Mouse (Mus musculus) stomach, postnatal 0 days (tissue): ENCODE data around the gene Ttll13. TPM values are rescaled to one million over a fixed set of nuclear protein-coding genes. Genes with fewer than 3 reads are reported as not detected.

Source experiments
- ATAC-seq: fragments of 200-750 bp; cut with Nextera tagmentation; 2 replicates; pipeline ENCODE4 v1.8.0; 2017; ENCODE audit not compliant: low FRiP score, low TSS enrichment
- DNase-seq: peaks from one replicate; pipeline ENCODE4 v3.0.0-alpha.2; 2016; ENCODE audit warnings: low spot score
- H3K27ac ChIP-seq: fragments of 300-500 bp; sonication (generic); replicated peaks from 2 replicates; pipeline ENCODE4 v1.5.1; 2014; ENCODE audit warnings: mild to moderate bottlenecking, control low read depth
- H3K27me3 ChIP-seq: fragments of 300-500 bp; sonication (generic); 2 replicates; pipeline ENCODE4 v1.6.1; 2014; ENCODE audit warnings: low read length; ENCODE audit not compliant: control insufficient read depth, insufficient read depth
- H3K36me3 ChIP-seq: fragments of 300-500 bp; sonication (generic); 2 replicates; pipeline ENCODE4 v1.6.1; 2014; ENCODE audit warnings: low read length, mixed read lengths; ENCODE audit not compliant: control insufficient read depth, insufficient read depth
- H3K4me1 ChIP-seq: fragments of 300-500 bp; sonication (generic); replicated peaks from 2 replicates; pipeline ENCODE4 v1.6.1; 2014; ENCODE audit warnings: antibody characterized with exemption; ENCODE audit not compliant: control insufficient read depth, insufficient read depth
- H3K4me2 ChIP-seq: fragments of 300-500 bp; sonication (generic); replicated peaks from 2 replicates; pipeline ENCODE4 v1.6.1; 2014; ENCODE audit warnings: low read depth, mild to moderate bottlenecking, control low read depth, moderate library complexity
- H3K4me3 ChIP-seq: fragments of 300-500 bp; sonication (generic); 2 replicates; pipeline ENCODE4 v1.5.1; 2014; ENCODE audit warnings: low read depth, low read length, control low read depth
- H3K9ac ChIP-seq: fragments of 300-500 bp; sonication (generic); 2 replicates; pipeline ENCODE4 v1.6.1; 2014; ENCODE audit warnings: mild to moderate bottlenecking, low read length, control low read depth, mixed read lengths
- H3K9me3 ChIP-seq: fragments of 300-500 bp; sonication (generic); 2 replicates; pipeline ENCODE4 v1.6.1; 2016; ENCODE audit warnings: low read length; ENCODE audit not compliant: control insufficient read depth
- CTCF ChIP-seq: IDR thresholded peaks from 2 replicates; pipeline ENCODE4 v1.5.1; 2016; ENCODE audit warnings: antibody characterized with exemption, low read depth, mild to moderate bottlenecking, moderate library complexity
- EP300 ChIP-seq: optimal IDR thresholded peaks from 2 replicates; pipeline ENCODE3; 2016; ENCODE audit warnings: antibody characterized with exemption
- WGBS: fragments of 180-500 bp; shearing (Covaris S2); extraction: QIAGEN DNeasy Blood & Tissue Kit; methylation state at CpG from one replicate; pipeline ENCODE4 v1.1.7; 2014; 5-methylcytosine and 5-hydroxymethylcytosine counted together
- polyA plus RNA-seq: library from polyadenylated mRNA; unstranded; fragments of >200 nt; fragmentation: Nextera tagmentation; extraction: Ambion mirVana; gene quantifications from 2 replicates; pipeline ENCODE4 v1.2.1, GENCODE M21; 2015

Gene Ttll13
- polyA plus RNA-seq, 1 experiment from 2014 or later: 1.2 TPM

GRCm38 (mm10) chr7:80199851-80200587 lies 46.2 kb upstream of the Ttll13 start:
- H3K4me2 ChIP-seq: peak overlapping the region; percentile 88
- 0 out of 2 replicates have a peak overlapping the region, but pooled peaks have one; percentile 70 for H3K4me3 ChIP-seq
- H3K36me3 ChIP-seq: no peaks in the 10 kb centered on the region
- H3K27me3 ChIP-seq: no peaks in the 10 kb centered on the region
- no peak for DNase-seq
- H3K4me1 ChIP-seq: peaks cover 8% of the 10 kb centered on the region
- H3K9me3 ChIP-seq: no peaks in the 10 kb centered on the region
- WGBS: 51% methylated on average over 11 of the region's 11 CpGs
- no peak overlapping the region for H3K9ac ChIP-seq
- H3K27ac ChIP-seq: 0 out of 2 replicates have a peak overlapping the region, but pooled peaks have one; percentile 46
- TF ChIP-seq CTCF: no peak
- TF ChIP-seq EP300: no peak
- no peak for ATAC-seq

DNA sequence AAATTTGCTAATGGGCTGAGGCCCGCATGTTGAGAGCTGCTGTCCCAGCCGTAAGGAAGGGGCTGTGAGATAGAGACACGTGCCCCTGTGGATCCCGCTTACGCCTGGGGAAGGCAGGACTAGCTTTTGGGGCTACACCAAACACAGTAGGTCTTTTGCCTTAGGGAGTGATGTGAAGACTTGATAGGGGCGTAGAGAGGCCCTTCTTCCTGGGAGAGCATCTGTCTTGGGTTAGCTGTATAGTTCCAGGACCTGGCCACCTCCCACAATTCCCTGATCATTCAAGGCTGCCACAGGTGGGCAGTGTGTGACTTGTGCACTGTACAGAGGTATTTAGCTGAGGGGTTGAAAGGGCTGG lies 45.6 kb upstream of the Ttll13 start:
- Histone ChIP-seq H3K27me3 (no peaks in the 10 kb centered on the region), H3K9ac (no peak overlapping the region), H3K4me3 (no peak overlapping the region), H3K4me2 (peak overlapping the region; percentile 88; the same call in 1 of the 2 replicates), H3K27ac (0 out of 2 replicates have a peak overlapping the region, but pooled peaks have one; percentile 46), H3K9me3 (no peaks in the 10 kb centered on the region), H3K36me3 (no peaks in the 10 kb centered on the region), H3K4me1 (peaks cover 8% of the 10 kb centered on the region)
- WGBS: 80% methylated on average over 6 of the region's 6 CpGs
- ATAC-seq: no peak
- TF ChIP-seq CTCF: peak; percentile 37
- TF ChIP-seq EP300: no peak
- no peak for DNase-seq

DNA sequence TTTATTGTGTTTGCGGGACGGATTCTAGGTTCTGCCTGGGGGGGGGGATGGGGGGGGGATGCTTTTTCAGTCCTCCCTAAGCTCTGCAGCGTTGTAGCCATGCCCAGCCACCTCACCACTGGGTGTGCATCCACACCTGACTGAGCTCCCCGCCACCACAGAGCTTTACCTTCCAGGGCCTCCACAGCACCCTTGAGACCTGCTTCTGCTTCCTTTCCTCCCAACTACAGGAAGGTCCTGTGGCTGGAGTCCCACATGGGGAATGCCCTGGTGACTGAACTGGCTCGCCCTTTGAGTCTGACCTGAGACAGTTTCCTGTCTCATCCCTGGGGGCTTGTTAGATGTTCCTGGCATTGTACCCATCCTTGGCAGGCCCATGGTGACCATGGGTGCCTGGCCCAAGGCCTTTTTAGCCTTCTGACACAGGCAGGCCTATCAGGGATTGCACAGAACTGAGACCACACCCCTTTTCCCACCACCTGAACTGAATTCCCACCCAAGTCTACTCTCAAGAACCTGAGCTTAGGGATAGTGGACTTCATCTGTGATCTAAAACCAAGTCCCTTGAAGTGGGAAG lies 45.1 kb upstream of the Ttll13 start:
- WGBS: 60% methylated on average over 5 of the region's 5 CpGs
- no peak for TF ChIP-seq EP300
- TF ChIP-seq CTCF: no peak
- Histone ChIP-seq H3K4me2 (no peak overlapping the region), H3K27ac (0 out of 2 replicates have a peak overlapping the region, but pooled peaks have one; percentile 8), H3K9ac (no peak overlapping the region), H3K9me3 (no peaks in the 10 kb centered on the region), H3K27me3 (no peaks in the 10 kb centered on the region), H3K4me1 (peaks cover 8% of the 10 kb centered on the region), H3K4me3 (no peak overlapping the region), H3K36me3 (no peaks in the 10 kb centered on the region)
- no peak for ATAC-seq
- DNase-seq: no peak

GRCm38 (mm10) chr7:80201888-80202540 lies 44.2 kb upstream of the Ttll13 start:
- no peak overlapping the region for H3K4me3 ChIP-seq
- no peaks in the 10 kb centered on the region for H3K27me3 ChIP-seq
- H3K9ac ChIP-seq: no peak overlapping the region
- no peak for TF ChIP-seq CTCF
- no peak for TF ChIP-seq EP300
- no peaks in the 10 kb centered on the region for H3K9me3 ChIP-seq
- H3K36me3 ChIP-seq: no peaks in the 10 kb centered on the region
- H3K4me2 ChIP-seq: no peak overlapping the region
- 77% methylated on average over 15 of the region's 15 CpGs for WGBS
- DNase-seq (no peak), ATAC-seq (no peak)
- 0 out of 2 replicates have a peak overlapping the region, but pooled peaks have one; percentile 13 for H3K27ac ChIP-seq
- peaks cover 12% of the 10 kb centered on the region for H3K4me1 ChIP-seq

GRCm38 (mm10) chr7:80202961-80203360 lies 43.2 kb upstream of the Ttll13 start:
- Histone ChIP-seq H3K4me2 (no peak overlapping the region), H3K27ac (peak overlapping the region; percentile 30; the same call in 1 of the 2 replicates), H3K36me3 (no peaks in the 10 kb centered on the region), H3K27me3 (no peaks in the 10 kb centered on the region), H3K4me1 (peaks cover 13% of the 10 kb centered on the region), H3K9ac (no peak overlapping the region), H3K9me3 (no peaks in the 10 kb centered on the region), H3K4me3 (no peak overlapping the region)
- 75% methylated on average over 5 of the region's 5 CpGs for WGBS
- ATAC-seq (no peak), DNase-seq (no peak)
- TF ChIP-seq EP300 (no peak), CTCF (no peak)
